Mouse (Mus musculus) left cerebral cortex, adult 2 months (tissue): Measurements from ENCODE around the gene Naa35. TPM values are rescaled to one million over a fixed set of nuclear protein-coding genes. Genes with fewer than 3 reads are reported as not detected.
A peak's percentile ranks its signal among the peaks of the same experiment; 100 is the strongest.
"Not testable (repeated sequence)": the region's sequence is repeated elsewhere in the genome, so short reads cannot be mapped to it uniquely, and the experiment has no call there.

Experiments used
- DNase-seq, 2 experiments: peaks; one replicate each; pipeline ENCODE4 v3.0.0; 2021 to 2022; ENCODE audit warnings: low spot score in 2 of 2, mixed read lengths in 1 of 2; ENCODE audit errors: extremely low spot score in 1 of 2
- H3K27ac ChIP-seq: fragments of 200-600 bp; 2 replicates; pipeline ENCODE4 v1.8.1; 2022
- H3K4me3 ChIP-seq: fragments of 200-600 bp; 2 replicates; pipeline ENCODE4 v1.8.1; 2022
- CTCF ChIP-seq: fragments of 200-600 bp; IDR thresholded peaks from 2 replicates; pipeline ENCODE4 v1.8.1; 2022; ENCODE audit warnings: antibody characterized with exemption, mild to moderate bottlenecking, moderate library complexity
- intact Hi-C: fragments of 180-260 bp; cut with DNase I; formaldehyde crosslinking; loops from one replicate; pipeline ENCODE4 v1.15.1; 2025
- total RNA-seq, 2 experiments: library from RNA; stranded (reverse); gene quantifications; 2 replicates each; pipeline ENCODE4 v1.2.3; 2021

Gene Naa35
- total RNA-seq, 2 experiments from 2014 or later, result 95.1 to 98.1 TPM

DNA sequence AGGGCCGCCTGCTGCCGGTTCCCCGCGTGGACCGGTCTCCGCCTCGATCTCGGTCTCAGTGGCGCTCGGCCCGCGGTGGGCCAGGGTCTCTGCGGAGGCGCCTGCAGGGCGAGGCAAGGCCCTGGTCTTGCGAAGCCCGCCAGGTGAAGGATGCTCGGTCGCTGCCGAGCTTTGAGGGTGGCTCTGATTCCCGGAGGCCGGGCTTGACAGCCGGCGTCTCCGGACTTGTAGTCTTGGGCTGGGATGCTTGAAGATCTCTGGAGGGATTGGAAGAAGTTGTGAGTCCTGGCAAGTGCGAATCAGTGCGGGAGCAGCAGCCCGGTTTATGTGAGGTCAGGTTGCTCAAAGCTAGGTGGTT, 568 bp downstream of the Naa35 start:
- TF ChIP-seq CTCF, result no peak
- peak in 1 of 2 experiments; percentile 24 for DNase-seq
- Histone ChIP-seq H3K4me3 (peak overlapping the region; percentile 81), H3K27ac (peak overlapping the region; percentile 80)
- intact Hi-C loops, result loop anchor here (1.0 to 10.0 kb wide), 3 partner anchors 28 to 951 kb away; no protein-coding TSS in a partner anchor

DNA sequence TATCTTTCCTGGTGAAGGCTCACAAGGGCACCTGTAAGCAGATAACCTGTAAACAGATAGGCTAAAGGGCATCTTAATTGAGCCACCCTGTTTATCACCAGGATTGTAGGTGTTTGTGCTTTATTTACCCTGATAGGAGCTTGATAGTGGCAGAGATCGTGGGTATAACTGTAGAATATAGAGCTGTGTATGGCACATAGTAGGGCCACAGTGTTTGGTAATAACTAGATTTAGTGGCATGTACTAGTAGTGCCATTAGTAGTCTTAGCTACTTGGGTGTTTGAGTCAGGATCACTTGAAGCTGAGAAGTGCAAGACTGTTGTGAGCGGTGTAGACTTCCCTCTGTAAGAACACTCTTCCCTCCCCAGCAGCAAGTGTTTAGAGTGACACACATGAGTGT, 2.1 kb downstream of the Naa35 start:
- H3K4me3 ChIP-seq, result no peak overlapping the region
- no peak for DNase-seq
- intact Hi-C loops, result loop anchor here (5.0 to 10.0 kb wide), 2 partner anchors 70 to 952 kb away; no protein-coding TSS in a partner anchor
- H3K27ac ChIP-seq, result no peak overlapping the region
- no peak for TF ChIP-seq CTCF

DNA sequence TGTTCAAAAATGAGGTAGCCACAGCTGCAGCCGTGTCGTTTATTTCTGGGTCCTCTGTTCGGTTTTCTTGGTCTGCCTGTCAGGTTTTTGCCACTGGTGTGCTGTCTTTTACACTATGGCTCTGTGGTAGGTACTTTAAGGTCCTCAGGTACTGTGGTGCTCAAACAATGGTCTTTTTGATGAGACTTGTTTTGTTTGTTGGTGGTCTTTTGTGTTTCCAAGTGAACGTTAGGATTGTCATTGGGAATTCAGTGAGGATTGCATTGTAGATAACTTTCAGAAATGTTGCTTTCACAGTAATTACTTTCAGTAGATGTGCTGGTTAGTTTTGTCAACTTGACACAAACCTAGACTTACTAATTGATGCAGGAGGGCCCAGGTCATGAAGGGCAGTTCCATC, 4.6 kb downstream of the Naa35 start:
- H3K27ac ChIP-seq, result no peak overlapping the region
- no peak for DNase-seq
- no peak for TF ChIP-seq CTCF
- H3K4me3 ChIP-seq, result no peak overlapping the region
- intact Hi-C loops, result loop anchor here (5.0 to 10.0 kb wide), 2 partner anchors 72 to 955 kb away; no protein-coding TSS in a partner anchor

GRCm38 (mm10) chr13:59590691-59591090, 5.6 kb downstream of the Naa35 start:
- no peak for TF ChIP-seq CTCF
- intact Hi-C loops, result no loop called here

DNA sequence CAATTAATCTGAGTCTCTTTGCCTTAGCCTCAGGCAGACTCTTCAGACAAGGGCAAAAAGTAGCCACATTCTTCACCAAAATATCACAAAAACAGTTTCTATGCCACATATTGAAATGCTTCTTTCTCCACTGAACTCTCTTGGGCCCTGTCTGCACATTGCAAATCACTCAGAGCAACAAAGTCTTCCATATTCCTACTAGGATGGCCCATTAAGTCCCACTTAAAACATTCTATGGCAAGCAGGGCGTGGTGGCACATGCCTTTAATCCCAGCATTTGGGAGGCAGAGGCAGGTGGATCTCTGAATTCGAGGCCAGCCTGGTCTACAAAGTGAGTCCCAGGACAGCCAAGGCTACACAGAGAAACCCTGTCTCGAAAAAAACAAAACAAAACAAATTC, 7.0 kb downstream of the Naa35 start:
- intact Hi-C loops, DNase-seq, H3K4me3 ChIP-seq, H3K27ac ChIP-seq: not testable (repeated sequence)

More at GRCm38 (mm10) chr13:59590691-59591090, 5.6 kb downstream of the Naa35 start:
- Histone ChIP-seq H3K27ac (no peak overlapping the region), H3K4me3 (no peak overlapping the region)
- DNase-seq, result no peak

DNA sequence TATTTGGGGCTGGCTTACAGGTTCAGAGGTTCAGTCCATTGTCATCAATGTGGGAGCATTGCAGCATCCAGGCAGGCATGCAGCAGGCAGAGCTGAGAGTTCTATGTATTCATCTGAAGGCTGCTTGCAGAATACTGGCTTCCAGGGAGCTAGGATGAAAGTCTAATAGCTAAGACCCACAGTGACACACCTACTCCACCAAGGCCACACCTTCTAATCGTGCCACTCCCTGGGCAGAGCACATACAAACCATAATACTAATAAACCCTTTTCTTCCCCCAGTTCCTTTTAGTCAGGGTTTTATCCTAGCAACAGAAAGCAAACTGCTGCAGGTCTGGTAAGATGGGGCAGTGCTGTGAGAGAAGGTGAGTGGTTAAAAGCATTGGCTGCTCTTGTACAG, 7.6 kb downstream of the Naa35 start:
- H3K27ac ChIP-seq, result no peak overlapping the region
- no peak for TF ChIP-seq CTCF
- intact Hi-C loops, result no loop called here
- DNase-seq, result no peak
- H3K4me3 ChIP-seq, result no peak overlapping the region

DNA sequence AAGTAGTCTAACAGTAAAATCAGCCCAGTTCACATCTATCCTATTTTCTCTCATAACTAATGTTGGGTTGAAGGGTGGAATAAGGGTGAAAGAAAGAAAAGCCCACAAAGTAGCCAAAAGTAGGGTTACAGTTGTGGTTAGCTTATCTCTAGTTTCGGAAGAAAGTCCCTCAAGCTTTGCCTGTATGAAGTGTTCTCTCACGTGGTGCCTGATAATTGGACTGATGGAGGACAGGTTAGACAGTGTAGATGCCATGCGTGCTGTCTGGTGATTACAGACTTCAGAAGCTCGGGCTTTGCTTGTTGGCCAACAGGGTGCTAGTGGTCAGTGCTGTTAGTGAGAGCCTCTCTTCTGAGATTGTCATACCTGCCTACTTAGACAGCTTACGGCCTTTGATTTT, 18.0 kb downstream of the Naa35 start:
- TF ChIP-seq CTCF, result no peak
- no peak for DNase-seq
- H3K4me3 ChIP-seq, result no peak overlapping the region
- H3K27ac ChIP-seq, result no peak overlapping the region
- intact Hi-C loops, result no loop called here

- DNase-seq, result no peak
- intact Hi-C loops, result no loop called here
- no peak overlapping the region for H3K27ac ChIP-seq
- TF ChIP-seq CTCF, result no peak
- H3K4me3 ChIP-seq, result no peak overlapping the region
Measured at GRCm38 (mm10) chr13:59604511-59604910, 19.5 kb downstream of the Naa35 start.

- no peak overlapping the region for H3K27ac ChIP-seq
- TF ChIP-seq CTCF, result no peak
- intact Hi-C loops, result no loop called here
- H3K4me3 ChIP-seq, result no peak overlapping the region
- no peak for DNase-seq
Measured at GRCm38 (mm10) chr13:59605221-59605922, 20.3 kb downstream of the Naa35 start.

GRCm38 (mm10) chr13:59609885-59610284, 24.8 kb downstream of the Naa35 start:
- Histone ChIP-seq H3K27ac (no peak overlapping the region), H3K4me3 (no peak overlapping the region)
- intact Hi-C loops, result no loop called here
- DNase-seq, result no peak
- TF ChIP-seq CTCF, result no peak

GRCm38 (mm10) chr13:59610437-59610836, 25.4 kb downstream of the Naa35 start:
- Histone ChIP-seq H3K4me3 (no peak overlapping the region), H3K27ac (no peak overlapping the region)
- intact Hi-C loops, result no loop called here
- no peak for DNase-seq
- TF ChIP-seq CTCF, result no peak

DNA sequence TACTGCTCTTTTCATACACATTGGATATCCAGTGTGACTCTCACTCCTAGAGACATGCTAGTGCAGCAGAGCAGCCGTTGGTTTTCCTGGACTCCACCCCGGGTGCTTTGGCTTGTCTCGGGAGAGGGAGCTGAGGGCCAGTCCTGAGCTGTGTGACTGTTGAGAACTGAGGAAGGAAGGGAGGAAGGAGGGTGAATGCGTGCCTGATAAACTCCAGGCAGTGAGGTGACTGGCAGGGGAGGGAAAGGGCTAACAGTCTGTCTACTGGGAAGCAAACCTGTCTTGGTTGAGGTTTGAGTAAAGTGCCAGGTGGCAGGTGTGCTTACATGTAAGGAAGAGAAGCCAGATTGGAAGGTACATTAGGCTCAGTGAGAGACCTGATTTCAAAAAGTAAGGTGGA, 28.8 kb downstream of the Naa35 start:
- no peak overlapping the region for H3K27ac ChIP-seq
- DNase-seq, result no peak
- intact Hi-C loops, result no loop called here
- no peak for TF ChIP-seq CTCF
- no peak overlapping the region for H3K4me3 ChIP-seq

DNA sequence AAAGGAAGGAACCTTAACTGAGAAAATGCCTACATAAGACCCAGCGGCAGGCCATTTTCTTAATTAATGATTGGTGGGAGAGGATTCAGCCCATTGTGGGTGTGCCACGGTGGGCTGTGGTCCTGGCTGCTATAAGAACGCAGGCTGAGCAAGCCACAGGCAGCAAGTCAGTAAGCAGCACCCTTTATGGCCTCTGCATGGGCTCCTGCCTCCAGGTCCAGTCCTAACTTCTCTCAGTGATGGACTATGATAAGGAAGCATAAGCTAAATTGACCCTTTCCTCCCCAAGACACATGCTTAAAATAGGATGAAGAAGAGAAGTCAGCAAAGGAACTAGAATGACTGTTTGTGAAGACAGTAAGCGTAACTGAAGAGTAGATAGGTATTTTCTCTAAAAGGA, 30.1 kb downstream of the Naa35 start:
- Histone ChIP-seq H3K4me3 (no peak overlapping the region), H3K27ac (no peak overlapping the region)
- no peak for DNase-seq
- intact Hi-C loops, result no loop called here
- no peak for TF ChIP-seq CTCF
